Mouse (Mus musculus) small intestine, adult 2 months (tissue): ENCODE data around the gene Txnl4b. TPM values are rescaled to one million over a fixed set of nuclear protein-coding genes. Genes with fewer than 3 reads are reported as not detected.
A peak's percentile ranks its signal among the peaks of the same experiment; 100 is the strongest.

ENCODE experiments used
- H3K27ac ChIP-seq: fragments of 200-500 bp; 2 replicates; pipeline ENCODE4 v1.5.1; 2012; ENCODE audit warnings: low read depth, low read length, control low read depth, inconsistent platforms; ENCODE audit not compliant: insufficient read depth
- H3K27me3 ChIP-seq: fragments of 200-500 bp; 2 replicates; pipeline ENCODE4 v1.6.1; 2012; ENCODE audit warnings: mild to moderate bottlenecking, moderate library complexity, low read length, inconsistent platforms; ENCODE audit not compliant: control insufficient read depth, insufficient read depth
- H3K36me3 ChIP-seq: fragments of 200-500 bp; 2 replicates; pipeline ENCODE4 v1.6.1; 2012; ENCODE audit warnings: mild to moderate bottlenecking, low read length, control low read depth, inconsistent platforms; ENCODE audit not compliant: control insufficient read depth, insufficient read depth
- H3K4me1 ChIP-seq: fragments of 200-500 bp; 2 replicates; pipeline ENCODE4 v1.6.1; 2012; ENCODE audit warnings: low read length, inconsistent platforms, mixed read lengths; ENCODE audit not compliant: control insufficient read depth, insufficient read depth, insufficient read length
- H3K4me3 ChIP-seq: fragments of 200-500 bp; 2 replicates; pipeline ENCODE4 v1.5.1; 2012; ENCODE audit warnings: low read depth, mild to moderate bottlenecking, control low read depth, inconsistent platforms, low read length, moderate library complexity
- CTCF ChIP-seq: fragments of 200-500 bp; IDR thresholded peaks from 2 replicates; pipeline ENCODE4 v1.5.1; 2012; ENCODE audit warnings: low read depth, mild to moderate bottlenecking, control low read depth, inconsistent platforms, low read length, moderate library complexity, mixed read lengths; ENCODE audit not compliant: insufficient replicate concordance, insufficient read length; ENCODE audit errors: extremely low read depth
- POLR2A ChIP-seq: fragments of 200-500 bp; IDR thresholded peaks from 2 replicates; pipeline ENCODE4 v1.6.1; 2012; ENCODE audit warnings: low read depth, mild to moderate bottlenecking, control low read depth, inconsistent platforms, low read length, moderate library complexity
- WGBS: fragments of 180-500 bp; shearing (Covaris S2); methylation state at CpG from one replicate; pipeline ENCODE4 v1.1.7; 2018; 5-methylcytosine and 5-hydroxymethylcytosine counted together
- polyA plus RNA-seq: library from polyadenylated mRNA; depleted of rRNA; stranded (reverse); fragments of >200 nt; gene quantifications from 2 replicates; pipeline ENCODE4 v1.2.3, GENCODE M21; 2012

The Txnl4b gene
- polyA plus RNA-seq, 1 experiment = 3.5 TPM

- 41% methylated on average over 3 of the region's 3 CpGs for WGBS
- peaks cover 84% of the 10 kb centered on the region for H3K36me3 ChIP-seq
- H3K4me3 ChIP-seq = no peak overlapping the region
- peak; percentile 59; the same call in 1 of the 2 replicates for TF ChIP-seq CTCF
- TF ChIP-seq POLR2A = no peak
- H3K4me1 ChIP-seq = no peaks in the 10 kb centered on the region
- H3K27me3 ChIP-seq = no peaks in the 10 kb centered on the region
- no peak overlapping the region for H3K27ac ChIP-seq
Observed at GRCm38 (mm10) chr8:109551663-109552062, 14.0 kb upstream of the Txnl4b start.

DNA sequence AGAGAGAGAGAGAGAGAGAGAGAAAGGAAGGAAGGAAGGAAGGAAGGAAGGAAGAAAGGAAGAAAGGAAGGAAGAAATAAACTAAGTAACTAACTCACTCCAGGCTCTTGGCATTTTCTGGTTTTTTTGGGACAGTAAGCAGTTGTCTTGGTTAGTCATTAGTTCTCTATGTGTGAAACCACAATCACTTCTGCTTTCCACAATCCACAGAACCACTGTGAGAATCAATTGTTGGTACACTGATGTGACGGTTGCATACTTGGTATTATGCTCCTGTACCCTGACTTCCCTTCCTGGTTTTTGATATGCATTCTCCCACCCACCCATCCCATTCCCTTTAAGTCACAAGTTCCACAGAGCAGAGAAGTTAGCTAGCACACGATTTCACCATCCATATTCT, 1.8 kb upstream of the Txnl4b start:
- Histone ChIP-seq H3K4me3 (no peak overlapping the region), H3K4me1 (no peaks in the 10 kb centered on the region; the same call in 1 of the 2 replicates), H3K27ac (no peak overlapping the region), H3K36me3 (peaks cover 37% of the 10 kb centered on the region), H3K27me3 (no peaks in the 10 kb centered on the region)
- WGBS = 61% methylated on average over 2 of the region's 2 CpGs
- no peak for TF ChIP-seq POLR2A
- no peak for TF ChIP-seq CTCF

GRCm38 (mm10) chr8:109564766-109565165, 926 bp upstream of the Txnl4b start:
- peak overlapping the region; percentile 89 for H3K27ac ChIP-seq
- H3K36me3 ChIP-seq = peaks cover 33% of the 10 kb centered on the region
- peak overlapping the region; percentile 90 for H3K4me3 ChIP-seq
- 3% methylated on average over 10 of the region's 10 CpGs for WGBS
- H3K4me1 ChIP-seq = no peaks in the 10 kb centered on the region; the same call in 1 of the 2 replicates
- TF ChIP-seq CTCF (no peak), POLR2A (no peak)
- no peaks in the 10 kb centered on the region for H3K27me3 ChIP-seq

GRCm38 (mm10) chr8:109571139-109571538, 5.4 kb downstream of the Txnl4b start:
- Histone ChIP-seq H3K36me3 (peaks cover 19% of the 10 kb centered on the region), H3K27me3 (no peaks in the 10 kb centered on the region), H3K4me3 (no peak overlapping the region), H3K27ac (no peak overlapping the region), H3K4me1 (no peaks in the 10 kb centered on the region; the same call in 1 of the 2 replicates)
- WGBS = 88% methylated on average over 12 of the region's 12 CpGs
- TF ChIP-seq POLR2A (no peak), CTCF (no peak)

DNA sequence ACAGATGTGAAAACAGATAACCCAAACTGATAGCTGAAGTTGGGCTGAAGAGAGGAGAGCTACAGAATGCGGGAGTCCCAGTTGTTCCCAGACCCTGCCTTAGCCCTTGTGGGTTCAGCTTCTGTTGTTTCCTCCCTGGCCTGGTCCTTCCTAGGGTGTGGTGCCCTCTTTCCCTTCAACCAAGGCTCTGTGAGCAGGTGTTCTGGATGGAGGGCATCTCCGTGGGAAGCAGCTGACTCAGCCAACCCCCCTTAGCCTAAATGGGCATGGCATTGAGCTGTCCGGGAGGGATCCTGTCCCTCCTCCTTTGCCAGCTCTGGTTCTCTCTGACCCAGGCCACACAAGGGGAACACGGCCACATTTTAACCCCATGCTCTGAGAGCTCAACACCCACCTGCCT, 10.6 kb downstream of the Txnl4b start:
- WGBS = 63% methylated on average over 4 of the region's 4 CpGs
- Histone ChIP-seq H3K36me3 (peaks cover 7% of the 10 kb centered on the region), H3K27me3 (no peaks in the 10 kb centered on the region), H3K27ac (no peak overlapping the region), H3K4me3 (no peak overlapping the region), H3K4me1 (no peaks in the 10 kb centered on the region)
- TF ChIP-seq POLR2A (no peak), CTCF (no peak)

DNA sequence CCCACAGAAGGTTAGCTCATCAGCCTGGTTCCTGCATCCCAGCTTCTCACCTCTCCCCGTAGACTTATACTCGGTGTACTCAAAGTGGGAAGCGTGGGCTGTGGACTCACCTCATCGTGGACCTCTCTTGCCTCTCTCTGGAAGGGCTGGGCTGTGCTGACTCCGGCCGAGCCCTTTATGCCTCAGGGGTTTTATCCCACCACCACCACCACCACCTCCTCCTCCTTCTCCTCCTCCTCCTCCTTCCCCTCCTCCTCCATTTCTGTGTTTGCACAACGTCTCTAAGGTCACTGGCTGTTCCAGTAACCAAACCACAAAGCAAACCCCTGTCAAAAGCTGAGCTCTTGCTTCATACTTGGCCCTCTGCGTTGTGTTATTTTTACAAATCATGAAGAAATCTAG, 13.2 kb downstream of the Txnl4b start, which contains the start of gene Hp:
Gene Hp (minus strand): TSS at position 273 of the 402 bp plus-strand sequence.
- no peaks in the 10 kb centered on the region for H3K4me1 ChIP-seq
- H3K27me3 ChIP-seq = no peaks in the 10 kb centered on the region
- H3K36me3 ChIP-seq = no peaks in the 10 kb centered on the region
- no peak within 1 kb of the TSS for H3K27ac ChIP-seq
- no peak within 1 kb of the TSS for H3K4me3 ChIP-seq
- 39% methylated on average over 8 of the region's 8 CpGs for WGBS
- TF ChIP-seq POLR2A (no peak), CTCF (no peak)

GRCm38 (mm10) chr8:109584293-109584692, 18.6 kb downstream of the Txnl4b start:
- no peak overlapping the region for H3K4me3 ChIP-seq
- WGBS = 83% methylated on average over 4 of the region's 4 CpGs
- no peaks in the 10 kb centered on the region for H3K27me3 ChIP-seq
- no peaks in the 10 kb centered on the region for H3K4me1 ChIP-seq
- H3K27ac ChIP-seq = no peak overlapping the region
- no peaks in the 10 kb centered on the region for H3K36me3 ChIP-seq
- TF ChIP-seq CTCF = no peak
- no peak for TF ChIP-seq POLR2A
